Mouse (Mus musculus): ENCODE data around the gene Serpina3f. TPM values are rescaled to one million over a fixed set of nuclear protein-coding genes. Genes with fewer than 3 reads are reported as not detected.

Serpina3f gene
- polyA plus RNA-seq (2015; fragmentation: Nextera tagmentation; extraction: Ambion mirVana) = not detected in 2 replicates

GRCm38 (mm10) chr12:104214445-104214753, at the start of gene Serpina3f:
Serpina3f (plus strand) TSS chr12:104214544.
- Histone ChIP-seq H3K9me3 (no peaks in the 10 kb centered on the region), H3K27ac (replicated peaks) (no peak within 1 kb of the TSS), H3K4me1 (replicated peaks) (peaks cover 5% of the 10 kb centered on the region; the same call in 1 of the 2 replicates), H3K27me3 (no peaks in the 10 kb centered on the region), H3K4me2 (no peak within 1 kb of the TSS), H3K4me3 (no peak within 1 kb of the TSS), H3K9ac (no peak within 1 kb of the TSS), H3K36me3 (no peaks in the 10 kb centered on the region)
- WGBS = 77% methylated on average over 1 of the region's 1 CpGs
- ATAC-seq (ENCODE audit: low read depth) = no peak

GRCm38 (mm10) chr12:104174747-104175146, 39.6 kb upstream of the Serpina3f start:
- no peak overlapping the region for H3K27ac ChIP-seq (replicated peaks)
- 89% methylated on average over 3 of the region's 3 CpGs for WGBS

GRCm38 (mm10) chr12:104175636-104176035, 38.7 kb upstream of the Serpina3f start:
- 82% methylated on average over 3 of the region's 3 CpGs for WGBS
- no peak overlapping the region for H3K27ac ChIP-seq (replicated peaks)
- H3K4me2 ChIP-seq = no peak overlapping the region
- H3K27me3 ChIP-seq = no peaks in the 10 kb centered on the region
- H3K4me1 ChIP-seq (replicated peaks) = no peaks in the 10 kb centered on the region
- H3K4me3 ChIP-seq = no peak overlapping the region
- no peak for ATAC-seq (ENCODE audit: low read depth)
- no peaks in the 10 kb centered on the region for H3K9me3 ChIP-seq
- H3K36me3 ChIP-seq = no peaks in the 10 kb centered on the region
- no peak overlapping the region for H3K9ac ChIP-seq

More at GRCm38 (mm10) chr12:104174747-104175146, 39.6 kb upstream of the Serpina3f start:
- Histone ChIP-seq H3K4me2 (no peak overlapping the region), H3K27me3 (no peaks in the 10 kb centered on the region), H3K4me3 (no peak overlapping the region), H3K4me1 (replicated peaks) (no peaks in the 10 kb centered on the region), H3K36me3 (no peaks in the 10 kb centered on the region), H3K9ac (no peak overlapping the region), H3K9me3 (no peaks in the 10 kb centered on the region)
- ATAC-seq (ENCODE audit: low read depth) = no peak

GRCm38 (mm10) chr12:104178577-104178976, 35.8 kb upstream of the Serpina3f start:
- no peak for ATAC-seq (ENCODE audit: low read depth)
- Histone ChIP-seq H3K4me1 (replicated peaks) (no peaks in the 10 kb centered on the region), H3K9me3 (no peaks in the 10 kb centered on the region), H3K4me2 (no peak overlapping the region), H3K9ac (no peak overlapping the region), H3K27me3 (no peaks in the 10 kb centered on the region), H3K27ac (replicated peaks) (no peak overlapping the region), H3K4me3 (no peak overlapping the region), H3K36me3 (no peaks in the 10 kb centered on the region)

- Histone ChIP-seq H3K27ac (replicated peaks) (no peak overlapping the region), H3K4me3 (no peak overlapping the region), H3K36me3 (no peaks in the 10 kb centered on the region), H3K9ac (no peak overlapping the region), H3K4me2 (no peak overlapping the region), H3K9me3 (no peaks in the 10 kb centered on the region), H3K27me3 (no peaks in the 10 kb centered on the region), H3K4me1 (replicated peaks) (no peaks in the 10 kb centered on the region)
- ATAC-seq (ENCODE audit: low read depth) = no peak
- WGBS = 83% methylated on average over 2 of the region's 2 CpGs
Observed at GRCm38 (mm10) chr12:104178987-104179386, 35.4 kb upstream of the Serpina3f start.

GRCm38 (mm10) chr12:104185046-104185445, 29.3 kb upstream of the Serpina3f start:
- Histone ChIP-seq H3K4me1 (replicated peaks) (no peaks in the 10 kb centered on the region), H3K4me2 (no peak overlapping the region), H3K9ac (no peak overlapping the region), H3K36me3 (no peaks in the 10 kb centered on the region), H3K9me3 (no peaks in the 10 kb centered on the region), H3K27ac (replicated peaks) (no peak overlapping the region), H3K4me3 (no peak overlapping the region), H3K27me3 (no peaks in the 10 kb centered on the region)
- WGBS = 83% methylated on average over 4 of the region's 4 CpGs
- ATAC-seq (ENCODE audit: low read depth) = no peak

- Histone ChIP-seq H3K9ac (no peak overlapping the region), H3K4me3 (no peak overlapping the region), H3K27ac (replicated peaks) (no peak overlapping the region), H3K4me1 (replicated peaks) (no peaks in the 10 kb centered on the region), H3K4me2 (no peak overlapping the region), H3K9me3 (no peaks in the 10 kb centered on the region), H3K36me3 (no peaks in the 10 kb centered on the region), H3K27me3 (no peaks in the 10 kb centered on the region)
- 94% methylated on average over 3 of the region's 3 CpGs for WGBS
- ATAC-seq (ENCODE audit: low read depth) = no peak
Observed at GRCm38 (mm10) chr12:104186041-104186581, 28.2 kb upstream of the Serpina3f start.

- no peaks in the 10 kb centered on the region for H3K9me3 ChIP-seq
- no peak overlapping the region for H3K9ac ChIP-seq
- no peaks in the 10 kb centered on the region for H3K27me3 ChIP-seq
- H3K27ac ChIP-seq (replicated peaks) = no peak overlapping the region
- no peaks in the 10 kb centered on the region for H3K4me1 ChIP-seq (replicated peaks)
- no peak overlapping the region for H3K4me2 ChIP-seq
- H3K36me3 ChIP-seq = no peaks in the 10 kb centered on the region
- no peak overlapping the region for H3K4me3 ChIP-seq
- WGBS = 82% methylated on average over 2 of the region's 2 CpGs
- ATAC-seq (ENCODE audit: low read depth) = no peak
Observed at GRCm38 (mm10) chr12:104189246-104189645, 25.1 kb upstream of the Serpina3f start.

- Histone ChIP-seq H3K36me3 (no peaks in the 10 kb centered on the region), H3K4me2 (no peak overlapping the region), H3K27ac (replicated peaks) (no peak overlapping the region), H3K4me3 (no peak overlapping the region), H3K27me3 (no peaks in the 10 kb centered on the region), H3K4me1 (replicated peaks) (no peaks in the 10 kb centered on the region), H3K9ac (no peak overlapping the region), H3K9me3 (no peaks in the 10 kb centered on the region)
- no peak for ATAC-seq (ENCODE audit: low read depth)
Observed at GRCm38 (mm10) chr12:104190852-104191251, 23.5 kb upstream of the Serpina3f start.

- Histone ChIP-seq H3K9ac (no peak overlapping the region), H3K9me3 (no peaks in the 10 kb centered on the region), H3K27me3 (no peaks in the 10 kb centered on the region), H3K4me3 (no peak overlapping the region), H3K27ac (replicated peaks) (no peak overlapping the region), H3K4me2 (no peak overlapping the region), H3K36me3 (no peaks in the 10 kb centered on the region), H3K4me1 (replicated peaks) (peaks cover 4% of the 10 kb centered on the region; the same call in 1 of the 2 replicates)
- WGBS = 80% methylated on average over 4 of the region's 4 CpGs
- no peak for ATAC-seq (ENCODE audit: low read depth)
Observed at GRCm38 (mm10) chr12:104209149-104209548, 5.2 kb upstream of the Serpina3f start.

- H3K36me3 ChIP-seq = no peaks in the 10 kb centered on the region
- H3K27me3 ChIP-seq = no peaks in the 10 kb centered on the region
- H3K9ac ChIP-seq = no peak overlapping the region
- peaks cover 5% of the 10 kb centered on the region; the same call in 1 of the 2 replicates for H3K4me1 ChIP-seq (replicated peaks)
- H3K4me2 ChIP-seq = no peak overlapping the region
- no peak overlapping the region for H3K4me3 ChIP-seq
- ATAC-seq (ENCODE audit: low read depth) = no peak
- no peak overlapping the region for H3K27ac ChIP-seq (replicated peaks)
- WGBS = 94% methylated on average over 2 of the region's 2 CpGs
- no peaks in the 10 kb centered on the region for H3K9me3 ChIP-seq
Observed at GRCm38 (mm10) chr12:104209802-104210201, 4.5 kb upstream of the Serpina3f start.

GRCm38 (mm10) chr12:104213689-104214444, 477 bp upstream of the Serpina3f start:
- H3K4me3 ChIP-seq = no peak overlapping the region
- H3K4me1 ChIP-seq (replicated peaks) = peaks cover 5% of the 10 kb centered on the region; the same call in 1 of the 2 replicates
- no peak overlapping the region for H3K27ac ChIP-seq (replicated peaks)
- no peak for ATAC-seq (ENCODE audit: low read depth)
- H3K27me3 ChIP-seq = no peaks in the 10 kb centered on the region
- no peak overlapping the region for H3K4me2 ChIP-seq
- no peaks in the 10 kb centered on the region for H3K9me3 ChIP-seq
- H3K9ac ChIP-seq = no peak overlapping the region
- H3K36me3 ChIP-seq = no peaks in the 10 kb centered on the region
- 77% methylated on average over 2 of the region's 2 CpGs for WGBS

GRCm38 (mm10) chr12:104215249-104215648, 905 bp downstream of the Serpina3f start:
- Histone ChIP-seq H3K9me3 (no peaks in the 10 kb centered on the region), H3K27me3 (no peaks in the 10 kb centered on the region), H3K4me1 (replicated peaks) (peaks cover 5% of the 10 kb centered on the region; the same call in 1 of the 2 replicates), H3K4me2 (no peak overlapping the region), H3K9ac (no peak overlapping the region), H3K36me3 (no peaks in the 10 kb centered on the region), H3K4me3 (no peak overlapping the region), H3K27ac (replicated peaks) (no peak overlapping the region)
- 95% methylated on average over 1 of the region's 1 CpGs for WGBS
- ATAC-seq (ENCODE audit: low read depth) = no peak

Data from neural tube, embryonic 13.5 days (tissue).